Mouse (Mus musculus) limb, embryonic 14.5 days (tissue): ENCODE measurements around the gene Traf7. TPM values are rescaled to one million over a fixed set of nuclear protein-coding genes. Genes with fewer than 3 reads are reported as not detected.

Experiments
- ATAC-seq: fragments of 200-750 bp; cut with Nextera tagmentation; 2 replicates; pipeline ENCODE4 v1.8.0; 2017; ENCODE audit warnings: low read depth, moderate number of reproducible peaks, moderate TSS enrichment; ENCODE audit not compliant: low FRiP score
- DNase-seq: peaks from one replicate; pipeline ENCODE4 v3.0.0-alpha.2; 2015; ENCODE audit warnings: low spot score
- H3K27ac ChIP-seq: fragments of 300-500 bp; sonication (generic); replicated peaks from 2 replicates; pipeline ENCODE4 v1.5.1; 2014; ENCODE audit warnings: low read depth, mild to moderate bottlenecking, low read length, moderate library complexity, mixed read lengths
- H3K27me3 ChIP-seq: fragments of 300-500 bp; sonication (generic); 2 replicates; pipeline ENCODE4 v1.6.1; 2014; ENCODE audit warnings: low read length, mixed read lengths; ENCODE audit not compliant: control insufficient read depth, insufficient read depth
- H3K36me3 ChIP-seq: fragments of 300-500 bp; sonication (generic); 2 replicates; pipeline ENCODE4 v1.6.1; 2014; ENCODE audit warnings: mild to moderate bottlenecking, low read length, moderate library complexity, mixed read lengths; ENCODE audit not compliant: control insufficient read depth, insufficient read depth
- H3K4me1 ChIP-seq: fragments of 300-500 bp; sonication (generic); 2 replicates; pipeline ENCODE4 v1.6.1; 2014; ENCODE audit warnings: antibody characterized with exemption, low read length, mixed read lengths; ENCODE audit not compliant: control insufficient read depth, insufficient read depth
- H3K4me2 ChIP-seq: fragments of 300-500 bp; sonication (generic); replicated peaks from 2 replicates; pipeline ENCODE4 v1.6.1; 2014; ENCODE audit warnings: low read depth, mild to moderate bottlenecking, low read length, moderate library complexity; ENCODE audit not compliant: severe bottlenecking
- H3K4me3 ChIP-seq: fragments of 300-500 bp; sonication (generic); replicated peaks from 2 replicates; pipeline ENCODE4 v1.5.1; 2014; ENCODE audit warnings: low read length
- H3K9ac ChIP-seq: fragments of 300-500 bp; sonication (generic); 2 replicates; pipeline ENCODE4 v1.6.1; 2014; ENCODE audit warnings: mild to moderate bottlenecking, low read depth, low read length, moderate library complexity; ENCODE audit not compliant: severe bottlenecking
- H3K9me3 ChIP-seq: fragments of 300-500 bp; sonication (generic); 2 replicates; pipeline ENCODE4 v1.6.1; 2016; ENCODE audit warnings: low read length; ENCODE audit not compliant: control insufficient read depth
- POLR2A ChIP-seq: fragments of 200-500 bp; IDR thresholded peaks from 2 replicates; pipeline ENCODE4 v1.8.0; 2012; ENCODE audit warnings: inconsistent platforms, mild to moderate bottlenecking, moderate library complexity, borderline replicate concordance; ENCODE audit not compliant: insufficient read depth, insufficient read length; ENCODE audit errors: extremely low read depth
- WGBS: fragments of 180-500 bp; shearing (Covaris S2); extraction: QIAGEN DNeasy Blood & Tissue Kit; methylation state at CpG from one replicate; pipeline ENCODE4 v1.1.7; 2014; 5-methylcytosine and 5-hydroxymethylcytosine counted together
- polyA plus RNA-seq, 2 experiments: library from polyadenylated mRNA; depleted of rRNA in 1 of 2; stranded (reverse) in 1 of 2; unstranded in 1 of 2; fragments of >200 nt; fragmentation: Nextera tagmentation in 1 of 2; extraction: Ambion mirVana in 1 of 2; gene quantifications; 2 replicates each; pipeline versions ENCODE4 v1.2.1 to v1.2.3; 2012 to 2014

Traf7 gene
- polyA plus RNA-seq (2012; rRNA removed) = 308 and 376 TPM in 2 replicates
- polyA plus RNA-seq (2014; fragmentation: Nextera tagmentation; extraction: Ambion mirVana) = 81.3 and 91.0 TPM in 2 replicates

GRCm38 (mm10) chr17:24527723-24528559 is at the start of gene Traf7:
Gene Traf7 (minus strand): TSS chr17:24527938.
- Histone ChIP-seq H3K9ac (peak within 1 kb of the TSS; percentile 87), H3K4me1 (peaks cover 31% of the 10 kb centered on the region), H3K4me2 (peak within 1 kb of the TSS; percentile 82), H3K36me3 (peaks cover 26% of the 10 kb centered on the region), H3K27me3 (no peaks in the 10 kb centered on the region), H3K4me3 (peak within 1 kb of the TSS; percentile 91), H3K9me3 (no peaks in the 10 kb centered on the region), H3K27ac (peak within 1 kb of the TSS; percentile 82)
- peak; percentile 98 for ATAC-seq
- TF ChIP-seq POLR2A = peak; percentile 98; the same call in 1 of the 2 replicates
- WGBS = under 1% methylated on average over 40 of the region's 40 CpGs
- DNase-seq = peak; percentile 100

- no peak for ATAC-seq
- no peak for TF ChIP-seq POLR2A
Measured at GRCm38 (mm10) chr17:24573811-24574210, 46.1 kb upstream of the Traf7 start.

GRCm38 (mm10) chr17:24572651-24573245 is 45.0 kb upstream of the Traf7 start:
- no peak for DNase-seq
- Histone ChIP-seq H3K9ac (no peak overlapping the region), H3K4me1 (no peaks in the 10 kb centered on the region), H3K9me3 (no peaks in the 10 kb centered on the region), H3K4me3 (no peak overlapping the region), H3K36me3 (peaks cover 95% of the 10 kb centered on the region), H3K27me3 (no peaks in the 10 kb centered on the region), H3K27ac (no peak overlapping the region), H3K4me2 (no peak overlapping the region)
- WGBS = 97% methylated on average over 12 of the region's 12 CpGs
- ATAC-seq = no peak
- TF ChIP-seq POLR2A = no peak

More at GRCm38 (mm10) chr17:24573811-24574210, 46.1 kb upstream of the Traf7 start:
- 91% methylated on average over 9 of the region's 9 CpGs for WGBS
- Histone ChIP-seq H3K9ac (no peak overlapping the region), H3K27me3 (no peaks in the 10 kb centered on the region), H3K4me3 (no peak overlapping the region), H3K36me3 (peaks cover 95% of the 10 kb centered on the region), H3K4me1 (no peaks in the 10 kb centered on the region), H3K9me3 (no peaks in the 10 kb centered on the region), H3K4me2 (no peak overlapping the region), H3K27ac (no peak overlapping the region)
- no peak for DNase-seq

- Histone ChIP-seq H3K4me2 (no peak overlapping the region), H3K36me3 (peaks cover 97% of the 10 kb centered on the region), H3K4me1 (no peaks in the 10 kb centered on the region), H3K9ac (no peak overlapping the region), H3K9me3 (no peaks in the 10 kb centered on the region), H3K27ac (no peak overlapping the region), H3K4me3 (no peak overlapping the region), H3K27me3 (no peaks in the 10 kb centered on the region)
- DNase-seq (no peak), ATAC-seq (no peak)
- no peak for TF ChIP-seq POLR2A
- WGBS = 85% methylated on average over 4 of the region's 4 CpGs
Measured at GRCm38 (mm10) chr17:24569837-24570236, 42.1 kb upstream of the Traf7 start.

GRCm38 (mm10) chr17:24567034-24567779 is 39.5 kb upstream of the Traf7 start:
- Histone ChIP-seq H3K27me3 (no peaks in the 10 kb centered on the region), H3K27ac (no peak overlapping the region), H3K9me3 (no peaks in the 10 kb centered on the region), H3K4me2 (no peak overlapping the region), H3K4me3 (no peak overlapping the region), H3K36me3 (peaks cover 79% of the 10 kb centered on the region), H3K4me1 (no peaks in the 10 kb centered on the region), H3K9ac (no peak overlapping the region)
- no peak for ATAC-seq
- TF ChIP-seq POLR2A = no peak
- 74% methylated on average over 8 of the region's 8 CpGs for WGBS
- DNase-seq = no peak
